Mouse (Mus musculus) neural tube, embryonic 12.5 days (tissue): Measurements from ENCODE around the gene Wnt9a. TPM values are rescaled to one million over a fixed set of nuclear protein-coding genes. Genes with fewer than 3 reads are reported as not detected.

ENCODE experiments used
- ATAC-seq: fragments of 200-750 bp; cut with Nextera tagmentation; 2 replicates; pipeline ENCODE4 v1.8.0; 2017; ENCODE audit warnings: low read depth, mild to moderate bottlenecking, moderate TSS enrichment, moderate library complexity; ENCODE audit not compliant: low FRiP score
- H3K27ac ChIP-seq: fragments of 300-500 bp; sonication (generic); 2 replicates; pipeline ENCODE4 v1.5.1; 2016
- H3K27me3 ChIP-seq: fragments of 300-500 bp; sonication (generic); replicated peaks from 2 replicates; pipeline ENCODE4 v1.6.1; 2016; ENCODE audit warnings: mild to moderate bottlenecking
- H3K36me3 ChIP-seq: fragments of 300-500 bp; sonication (generic); 2 replicates; pipeline ENCODE4 v1.6.1; 2016; ENCODE audit warnings: mild to moderate bottlenecking
- H3K4me1 ChIP-seq: fragments of 300-500 bp; sonication (generic); 2 replicates; pipeline ENCODE4 v1.6.1; 2016
- H3K4me2 ChIP-seq: fragments of 300-500 bp; sonication (generic); replicated peaks from 2 replicates; pipeline ENCODE4 v1.6.1; 2016; ENCODE audit warnings: mild to moderate bottlenecking
- H3K4me3 ChIP-seq: fragments of 300-500 bp; sonication (generic); 2 replicates; pipeline ENCODE4 v1.5.1; 2016
- H3K9ac ChIP-seq: fragments of 300-500 bp; sonication (generic); 2 replicates; pipeline ENCODE4 v1.6.1; 2016; ENCODE audit warnings: mild to moderate bottlenecking
- H3K9me3 ChIP-seq: fragments of 300-500 bp; sonication (generic); 2 replicates; pipeline ENCODE4 v1.6.1; 2016; ENCODE audit warnings: mild to moderate bottlenecking
- WGBS: fragments of 180-500 bp; shearing (Covaris S2); methylation state at CpG from one replicate; pipeline ENCODE4 v1.1.7; 2016; 5-methylcytosine and 5-hydroxymethylcytosine counted together
- polyA plus RNA-seq: library from polyadenylated mRNA; unstranded; fragments of >200 nt; fragmentation: Nextera tagmentation; extraction: Ambion mirVana; gene quantifications from 2 replicates; pipeline ENCODE4 v1.2.1, GENCODE M21; 2016

The Wnt9a gene
- 3.9 and 4.2 TPM in 2 replicates for polyA plus RNA-seq

- H3K27ac ChIP-seq = no peak within 1 kb of the TSS
- peaks cover 65% of the 10 kb centered on the region for H3K27me3 ChIP-seq
- peak within 1 kb of the TSS; percentile 49 for H3K9ac ChIP-seq
- WGBS = under 1% methylated on average over 126 of the region's 128 CpGs
- ATAC-seq = peak; percentile 41
- H3K9me3 ChIP-seq = no peaks in the 10 kb centered on the region
- H3K36me3 ChIP-seq = no peaks in the 10 kb centered on the region
- H3K4me2 ChIP-seq = peak within 1 kb of the TSS; percentile 93
- H3K4me3 ChIP-seq = peak within 1 kb of the TSS; percentile 56
- H3K4me1 ChIP-seq = peaks cover 37% of the 10 kb centered on the region
Observed at GRCm38 (mm10) chr11:59306461-59307421, at the start of gene Wnt9a. Wnt9a (plus strand) TSS chr11:59306928.

DNA sequence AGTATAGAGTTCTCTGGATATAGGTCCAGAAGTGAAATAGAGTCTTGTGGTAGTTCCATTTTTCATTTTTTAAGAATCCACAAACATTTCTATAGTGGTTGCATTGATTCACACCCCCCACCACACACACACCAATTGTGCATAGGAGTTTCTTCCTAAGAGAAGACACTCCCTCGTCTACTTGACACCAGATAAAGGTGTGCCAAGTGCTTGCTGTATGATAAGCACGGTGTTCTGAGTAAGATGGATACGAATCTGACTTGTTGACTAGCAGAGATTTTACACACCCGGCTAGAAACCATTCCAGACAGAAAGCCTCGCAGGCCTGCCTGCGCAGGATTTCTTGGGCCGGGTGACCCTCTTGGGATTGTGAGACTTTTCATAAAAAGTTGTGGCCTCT is 47.1 kb upstream of the Wnt9a start:
- WGBS = 91% methylated on average over 7 of the region's 7 CpGs
- Histone ChIP-seq H3K4me3 (no peak overlapping the region), H3K36me3 (no peaks in the 10 kb centered on the region), H3K4me2 (no peak overlapping the region), H3K27me3 (peaks cover 22% of the 10 kb centered on the region), H3K9ac (no peak overlapping the region), H3K4me1 (peaks cover 5% of the 10 kb centered on the region; the same call in 1 of the 2 replicates), H3K27ac (no peak overlapping the region), H3K9me3 (no peaks in the 10 kb centered on the region)
- no peak for ATAC-seq

DNA sequence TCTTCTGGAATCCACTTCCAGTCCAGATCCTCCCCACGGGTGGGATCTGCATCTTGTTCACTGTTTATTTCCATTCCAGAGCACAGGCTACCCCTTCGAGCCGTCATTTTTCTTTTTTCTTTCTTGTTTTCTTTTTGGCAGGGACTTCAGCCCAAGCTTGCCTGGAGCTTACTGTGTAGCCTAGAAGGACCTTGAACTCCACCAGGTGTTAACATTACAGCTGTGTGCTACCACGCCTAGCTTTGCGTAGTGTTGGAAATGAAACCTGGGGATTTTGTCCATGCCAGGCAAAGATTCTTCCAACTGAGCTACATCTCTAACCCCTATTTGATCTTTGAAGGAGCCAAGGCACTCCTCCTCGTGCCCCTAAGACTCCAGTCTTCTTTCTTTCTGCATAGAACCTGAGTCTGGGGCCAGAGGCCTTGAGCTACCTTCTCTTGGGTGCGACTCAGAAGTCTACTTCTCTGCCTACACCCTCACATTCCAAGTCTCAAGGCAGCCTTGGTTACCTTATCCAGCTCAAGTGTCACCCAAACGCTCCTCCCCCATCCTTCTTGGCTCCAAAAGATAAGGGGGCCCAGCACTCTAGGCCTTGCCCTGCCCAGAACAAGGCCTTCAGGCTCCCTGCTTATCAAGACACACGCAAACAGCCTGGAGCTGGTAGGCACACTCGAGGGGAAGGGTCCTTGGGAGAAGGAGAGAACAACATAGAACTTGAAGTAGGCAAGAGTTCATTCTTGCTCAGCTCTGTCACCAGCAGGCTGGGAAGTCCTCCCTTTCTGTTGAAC is 45.8 kb upstream of the Wnt9a start:
- H3K36me3 ChIP-seq = no peaks in the 10 kb centered on the region
- 89% methylated on average over 10 of the region's 10 CpGs for WGBS
- H3K27me3 ChIP-seq = peaks cover 27% of the 10 kb centered on the region
- ATAC-seq = no peak
- H3K4me2 ChIP-seq = no peak overlapping the region
- no peak overlapping the region for H3K27ac ChIP-seq
- H3K9ac ChIP-seq = no peak overlapping the region
- H3K4me1 ChIP-seq = peaks cover 13% of the 10 kb centered on the region; the same call in 1 of the 2 replicates
- H3K4me3 ChIP-seq = no peak overlapping the region
- no peaks in the 10 kb centered on the region for H3K9me3 ChIP-seq

DNA sequence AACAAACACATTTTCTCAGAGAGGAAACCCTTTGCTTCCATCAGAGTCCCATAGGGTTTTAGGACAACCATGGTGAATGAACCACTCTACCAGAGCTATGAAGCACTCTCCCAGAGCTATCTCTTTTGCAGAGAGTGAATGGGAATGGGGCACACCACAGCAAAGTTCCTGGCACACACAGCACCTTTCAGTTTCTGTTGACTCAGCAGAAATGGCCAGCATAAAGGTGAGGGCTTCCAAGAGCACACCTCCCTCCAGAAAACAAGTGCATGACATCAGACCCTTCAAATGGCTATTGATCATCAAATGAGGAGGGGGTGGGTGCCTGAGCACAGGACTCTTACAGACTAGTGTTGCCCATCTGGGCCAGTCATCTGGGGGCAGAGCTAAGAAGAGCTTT is 44.4 kb upstream of the Wnt9a start:
- no peak for ATAC-seq
- no peak overlapping the region for H3K4me2 ChIP-seq
- no peaks in the 10 kb centered on the region for H3K9me3 ChIP-seq
- H3K4me3 ChIP-seq = no peak overlapping the region
- no peak overlapping the region for H3K27ac ChIP-seq
- no peaks in the 10 kb centered on the region for H3K36me3 ChIP-seq
- H3K27me3 ChIP-seq = peaks cover 39% of the 10 kb centered on the region
- H3K4me1 ChIP-seq = peaks cover 13% of the 10 kb centered on the region; the same call in 1 of the 2 replicates
- H3K9ac ChIP-seq = no peak overlapping the region

GRCm38 (mm10) chr11:59263870-59264563 is 42.7 kb upstream of the Wnt9a start:
- peaks cover 13% of the 10 kb centered on the region; the same call in 1 of the 2 replicates for H3K4me1 ChIP-seq
- ATAC-seq = peak; percentile 90
- H3K4me2 ChIP-seq = peak overlapping the region; percentile 65
- peak overlapping the region; percentile 51 for H3K9ac ChIP-seq
- WGBS = under 1% methylated on average over 56 of the region's 56 CpGs
- peak overlapping the region; percentile 41 for H3K4me3 ChIP-seq
- H3K9me3 ChIP-seq = peaks cover 7% of the 10 kb centered on the region; the same call in 1 of the 2 replicates
- no peaks in the 10 kb centered on the region for H3K36me3 ChIP-seq
- H3K27ac ChIP-seq = peak overlapping the region; percentile 33; the same call in 1 of the 2 replicates
- peaks cover 42% of the 10 kb centered on the region for H3K27me3 ChIP-seq

- no peaks in the 10 kb centered on the region for H3K36me3 ChIP-seq
- H3K9ac ChIP-seq = peak overlapping the region; percentile 51; the same call in 1 of the 2 replicates
- WGBS = 4% methylated on average over 8 of the region's 8 CpGs
- peak overlapping the region; percentile 41 for H3K4me3 ChIP-seq
- ATAC-seq = peak; percentile 30; the same call in 1 of the 2 replicates
- no peak overlapping the region for H3K27ac ChIP-seq
- peaks cover 42% of the 10 kb centered on the region for H3K27me3 ChIP-seq
- H3K4me2 ChIP-seq = peak overlapping the region; percentile 65
- H3K9me3 ChIP-seq = peaks cover 9% of the 10 kb centered on the region
- peaks cover 13% of the 10 kb centered on the region; the same call in 1 of the 2 replicates for H3K4me1 ChIP-seq
Observed at GRCm38 (mm10) chr11:59264593-59264992, 42.1 kb upstream of the Wnt9a start.

DNA sequence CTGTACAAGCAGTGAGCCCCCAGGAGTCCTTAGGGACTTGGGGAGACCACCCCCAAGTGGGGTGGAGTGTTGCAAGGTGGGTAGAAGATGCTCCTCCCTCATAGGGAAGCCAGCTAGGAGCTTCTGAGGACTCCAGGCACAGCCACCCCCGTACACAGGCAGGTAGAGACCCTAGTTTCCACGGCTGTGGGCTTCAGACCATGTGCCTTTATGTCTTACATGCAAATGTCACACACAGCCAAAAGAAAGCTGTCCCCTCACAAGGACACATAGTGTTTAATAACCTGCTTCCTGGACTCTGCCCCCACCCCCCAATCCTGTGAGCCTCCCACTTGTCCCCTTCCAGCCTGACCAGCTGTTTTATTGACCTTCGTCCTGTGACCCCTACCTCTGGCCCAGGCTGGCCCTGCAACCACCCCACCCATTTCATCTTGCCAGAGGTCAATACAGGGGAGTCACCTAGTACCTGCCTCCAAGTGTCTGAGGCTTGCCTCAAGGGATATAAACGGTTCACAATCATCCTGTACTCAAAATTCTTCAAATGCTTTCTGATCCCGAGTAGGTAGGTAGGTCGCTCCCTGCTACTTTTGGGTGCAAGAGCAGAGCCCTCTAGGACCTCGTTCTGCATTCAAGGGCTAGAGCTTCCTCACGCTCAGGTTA is 41.4 kb upstream of the Wnt9a start:
- Histone ChIP-seq H3K27me3 (peaks cover 40% of the 10 kb centered on the region), H3K9ac (no peak overlapping the region), H3K9me3 (peaks cover 10% of the 10 kb centered on the region), H3K4me2 (peak overlapping the region; percentile 65; the same call in 1 of the 2 replicates), H3K4me1 (peaks cover 13% of the 10 kb centered on the region; the same call in 1 of the 2 replicates), H3K36me3 (no peaks in the 10 kb centered on the region), H3K27ac (no peak overlapping the region), H3K4me3 (no peak overlapping the region)
- no peak for ATAC-seq
- WGBS = 53% methylated on average over 8 of the region's 8 CpGs

DNA sequence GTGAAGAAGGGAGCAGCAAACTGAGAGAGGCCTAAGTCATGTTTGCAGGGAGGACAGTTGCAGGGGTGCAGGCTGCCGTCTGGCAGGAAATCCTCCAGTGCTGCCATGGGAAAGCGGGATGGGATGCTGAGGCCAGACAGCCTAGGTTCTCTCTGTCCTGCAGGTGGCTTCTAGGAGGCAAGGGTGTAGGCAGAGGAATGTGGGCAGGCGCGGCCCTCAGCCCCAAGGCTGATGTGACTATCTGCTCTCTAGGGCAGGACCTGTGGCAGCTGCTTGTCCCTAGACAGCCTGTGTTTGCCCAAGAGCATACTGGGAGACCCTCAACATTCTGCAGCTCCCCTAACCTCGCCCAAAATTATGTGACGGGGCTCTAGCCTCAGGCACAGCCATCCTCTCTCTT is 40.0 kb upstream of the Wnt9a start:
- Histone ChIP-seq H3K4me2 (no peak overlapping the region), H3K4me3 (no peak overlapping the region), H3K9me3 (peaks cover 10% of the 10 kb centered on the region), H3K27ac (no peak overlapping the region), H3K4me1 (peaks cover 13% of the 10 kb centered on the region; the same call in 1 of the 2 replicates), H3K27me3 (peaks cover 26% of the 10 kb centered on the region), H3K36me3 (no peaks in the 10 kb centered on the region), H3K9ac (no peak overlapping the region)
- 32% methylated on average over 6 of the region's 6 CpGs for WGBS
- ATAC-seq = no peak

- no peak overlapping the region for H3K4me2 ChIP-seq
- H3K9me3 ChIP-seq = peaks cover 3% of the 10 kb centered on the region
- ATAC-seq = no peak
- 74% methylated on average over 3 of the region's 3 CpGs for WGBS
- 0 out of 2 replicates have a peak, but pooled peaks cover 6% of the 10 kb centered on the region for H3K27me3 ChIP-seq
- H3K27ac ChIP-seq = no peak overlapping the region
- H3K4me3 ChIP-seq = no peak overlapping the region
- H3K9ac ChIP-seq = no peak overlapping the region
- H3K36me3 ChIP-seq = no peaks in the 10 kb centered on the region
- no peaks in the 10 kb centered on the region for H3K4me1 ChIP-seq
Observed at GRCm38 (mm10) chr11:59274184-59274583, 32.5 kb upstream of the Wnt9a start.

GRCm38 (mm10) chr11:59276877-59277276 is 29.9 kb upstream of the Wnt9a start:
- ATAC-seq = no peak
- WGBS = 44% methylated on average over 2 of the region's 2 CpGs
- Histone ChIP-seq H3K9me3 (no peaks in the 10 kb centered on the region), H3K27ac (no peak overlapping the region), H3K9ac (no peak overlapping the region), H3K27me3 (0 out of 2 replicates have a peak, but pooled peaks cover 6% of the 10 kb centered on the region), H3K4me1 (no peaks in the 10 kb centered on the region), H3K4me3 (no peak overlapping the region), H3K36me3 (no peaks in the 10 kb centered on the region), H3K4me2 (no peak overlapping the region)

DNA sequence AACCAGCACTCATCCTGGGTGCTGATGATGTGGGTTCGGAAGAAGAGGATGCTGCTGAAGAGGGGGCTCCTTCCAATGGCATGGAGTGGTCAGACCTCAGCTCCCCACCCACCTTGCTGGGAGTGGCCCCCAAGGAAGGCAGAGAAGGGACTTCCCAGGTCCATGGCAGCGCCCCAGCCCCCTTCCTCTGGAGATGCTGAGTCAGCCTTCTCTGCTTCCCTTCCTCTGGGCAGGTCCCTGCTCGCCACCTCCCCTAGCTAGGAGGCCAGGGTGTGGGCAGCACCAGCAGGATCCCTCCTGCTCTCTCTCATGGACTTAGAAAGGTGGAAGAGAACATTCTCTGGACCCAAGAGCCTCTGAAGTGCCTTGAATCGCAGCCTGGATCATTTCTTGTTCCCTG is 28.7 kb upstream of the Wnt9a start:
- Histone ChIP-seq H3K36me3 (no peaks in the 10 kb centered on the region), H3K27me3 (0 out of 2 replicates have a peak, but pooled peaks cover 5% of the 10 kb centered on the region), H3K4me3 (no peak overlapping the region; the same call in 1 of the 2 replicates), H3K4me1 (no peaks in the 10 kb centered on the region), H3K27ac (no peak overlapping the region), H3K9me3 (no peaks in the 10 kb centered on the region), H3K4me2 (no peak overlapping the region), H3K9ac (no peak overlapping the region)
- WGBS = 77% methylated on average over 4 of the region's 4 CpGs
- no peak for ATAC-seq
